Mouse (Mus musculus) G1E (cell line): ENCODE measurements around the gene Psmb7.

Source experiments
- CTCF ChIP-seq: IDR thresholded peaks from 2 replicates; pipeline ENCODE4 v1.5.1; 2012; ENCODE audit warnings: low read depth, low read length, inconsistent platforms, mixed read lengths
- GATA1 ChIP-seq: IDR thresholded peaks from 2 replicates; pipeline ENCODE4 v1.6.1; 2012; ENCODE audit warnings: borderline replicate concordance, low read length, inconsistent platforms, mixed read lengths
- POLR2AphosphoS5 ChIP-seq: IDR thresholded peaks from 2 replicates; pipeline ENCODE4 v1.6.1; 2012; ENCODE audit warnings: low read depth, low read length, inconsistent platforms; ENCODE audit not compliant: insufficient replicate concordance

DNA sequence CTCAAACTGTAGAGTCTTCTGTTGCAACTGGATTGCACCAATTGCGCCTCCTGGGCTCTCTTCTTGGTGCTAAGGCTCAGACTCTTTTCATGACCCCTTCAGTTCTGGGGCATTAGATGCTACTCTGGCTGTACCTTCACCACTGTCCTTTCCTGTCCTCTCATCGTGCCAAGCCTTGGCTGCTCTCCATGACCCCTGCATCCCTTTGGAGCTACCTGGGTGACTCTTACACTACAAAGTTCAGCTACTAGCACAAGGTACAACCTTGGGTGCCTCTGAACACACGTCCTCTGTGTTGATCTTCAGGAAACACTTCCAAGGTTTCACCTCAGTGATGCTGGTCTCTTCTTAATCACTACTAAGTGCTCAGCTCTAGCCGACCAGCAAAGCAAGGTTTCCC is 81.3 kb downstream of the Psmb7 start:
- TF ChIP-seq CTCF: no peak
- TF ChIP-seq POLR2AphosphoS5: no peak
- no peak for TF ChIP-seq GATA1
